Mouse (Mus musculus): ENCODE results near the gene Tas2r135. TPM values are rescaled to one million over a fixed set of nuclear protein-coding genes. Genes with fewer than 3 reads are reported as not detected.
A peak's percentile ranks its signal among the peaks of the same experiment; 100 is the strongest.

Tas2r135 gene
- polyA plus RNA-seq, 1 experiment: 0.07 TPM

DNA sequence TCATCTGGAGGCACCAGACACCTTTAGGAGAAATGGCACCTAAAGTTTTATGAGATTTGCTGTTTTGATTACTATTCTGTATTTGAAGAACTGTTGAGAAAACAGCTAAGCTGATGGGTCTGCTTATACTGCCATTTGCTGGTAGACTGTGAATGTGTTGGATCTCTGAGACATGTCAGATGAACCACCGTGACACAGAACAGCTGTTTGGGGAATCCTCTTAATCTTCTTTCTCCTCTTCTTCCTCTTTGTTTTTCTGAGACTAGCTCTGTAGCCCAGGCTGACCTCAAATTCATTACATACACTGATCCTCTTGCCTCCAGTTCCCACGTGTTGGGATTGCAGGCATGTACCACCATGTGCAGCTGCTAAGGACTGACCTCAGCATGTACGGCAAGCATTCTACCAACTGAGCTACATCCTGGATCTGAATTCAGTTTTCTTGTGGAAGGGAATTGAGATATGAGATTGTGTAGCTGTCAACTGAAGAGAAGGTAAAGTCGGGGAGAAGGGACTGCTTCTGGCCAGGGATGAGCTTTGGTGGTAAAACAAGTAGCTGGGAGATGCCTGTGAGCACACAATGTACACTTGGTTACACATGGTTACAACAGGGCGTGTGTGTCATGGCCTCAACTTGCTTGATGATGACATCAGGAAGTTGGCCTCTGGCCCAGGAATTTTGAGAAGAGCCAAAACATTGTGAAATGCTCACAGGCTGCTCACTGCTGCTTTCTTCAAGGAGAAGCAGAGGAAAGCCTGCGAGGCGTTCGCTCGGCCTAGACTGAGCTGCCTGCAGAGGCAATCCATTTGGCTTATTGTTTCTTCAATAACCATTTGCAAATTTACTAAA, 9.0 kb upstream of the Tas2r135 start:
- no peak overlapping the region for H3K4me3 ChIP-seq (ENCODE audit: extremely low read depth, insufficient read depth, insufficient read length)
- no peaks in the 10 kb centered on the region for H3K27me3 ChIP-seq (ENCODE audit: control insufficient read depth, insufficient read depth, low read length)
- H3K27ac ChIP-seq (ENCODE audit: insufficient read depth, low read length): peak overlapping the region; percentile 33; the same call in 1 of the 2 replicates
- DNase-seq (ENCODE audit: low read depth in 1 of 2, low spot score in 2 of 2): peak in 1 of 2 experiments; percentile 20
- no peaks in the 10 kb centered on the region for H3K36me3 ChIP-seq (ENCODE audit: control insufficient read depth, insufficient read depth, low read length)
- TF ChIP-seq POLR2A (IDR thresholded peaks at IDR 0.05; ENCODE audit: low read depth, low read length) (no peak), CTCF (IDR thresholded peaks at IDR 0.05; ENCODE audit: extremely low read depth, insufficient read depth, insufficient read length, insufficient replicate concordance) (no peak)
- H3K4me1 ChIP-seq (ENCODE audit: control insufficient read depth, insufficient read depth, insufficient read length): peaks cover 11% of the 10 kb centered on the region; the same call in 1 of the 2 replicates
- 56% methylated on average over 9 of the region's 9 CpGs for WGBS

DNA sequence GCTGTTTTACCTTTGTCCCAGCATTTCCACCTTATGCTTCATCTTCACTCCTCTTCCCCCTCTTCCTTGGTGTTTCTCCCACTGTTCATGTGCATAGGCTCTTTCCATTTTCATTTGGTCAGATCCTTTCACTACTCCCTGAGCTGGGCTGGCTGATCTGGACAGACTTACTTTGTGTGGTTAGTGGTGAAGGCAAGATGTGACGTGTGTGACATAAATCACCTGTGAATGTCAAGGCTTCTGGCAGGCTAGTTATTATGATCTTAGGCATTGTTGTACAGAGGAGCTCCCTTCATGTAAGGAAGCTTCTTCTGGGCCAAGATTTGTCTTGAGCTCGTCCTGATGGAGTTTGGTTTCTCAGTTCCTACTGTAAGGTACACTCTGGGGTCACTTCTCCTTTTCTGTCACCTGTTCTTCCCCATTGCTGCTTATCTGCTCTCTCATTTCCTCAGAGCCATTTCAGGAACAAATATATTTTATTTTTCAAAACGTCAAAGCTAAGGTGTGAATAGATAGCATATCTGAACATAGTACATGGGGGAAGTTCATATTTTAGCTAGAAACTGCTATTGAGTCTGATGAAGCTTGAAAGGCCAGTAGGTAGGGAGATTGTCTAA, 8.1 kb upstream of the Tas2r135 start:
- H3K27ac ChIP-seq (ENCODE audit: insufficient read depth, low read length): peak overlapping the region; percentile 10; the same call in 1 of the 2 replicates
- DNase-seq (ENCODE audit: low read depth in 1 of 2, low spot score in 2 of 2): peak in 1 of 2 experiments; percentile 41
- WGBS: 11% methylated on average over 3 of the region's 3 CpGs

DNA sequence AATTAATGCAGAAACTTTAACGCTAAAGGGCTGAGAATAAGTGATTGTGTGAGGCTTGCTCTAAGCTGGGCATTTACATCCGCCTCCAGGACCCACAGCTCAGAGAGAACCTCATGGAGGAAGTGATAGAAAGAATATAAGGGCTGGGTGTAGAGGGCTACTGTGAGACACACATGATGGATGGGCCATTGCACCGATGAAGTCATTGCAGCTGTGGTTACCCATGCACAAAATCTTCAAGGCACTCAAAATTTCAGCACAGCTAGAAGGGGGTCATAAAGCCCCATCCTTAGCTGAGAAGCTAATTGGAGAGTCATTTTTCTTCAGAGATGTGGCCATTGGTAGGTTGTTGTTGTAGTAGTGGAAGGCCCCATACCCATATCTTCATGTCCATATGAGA, 6.9 kb upstream of the Tas2r135 start:
- no peaks in the 10 kb centered on the region for H3K27me3 ChIP-seq (ENCODE audit: control insufficient read depth, insufficient read depth, low read length)
- no peaks in the 10 kb centered on the region for H3K36me3 ChIP-seq (ENCODE audit: control insufficient read depth, insufficient read depth, low read length)
- TF ChIP-seq CTCF (IDR thresholded peaks at IDR 0.05; ENCODE audit: extremely low read depth, insufficient read depth, insufficient read length, insufficient replicate concordance): no peak
- no peak for TF ChIP-seq POLR2A (IDR thresholded peaks at IDR 0.05; ENCODE audit: low read depth, low read length)
- WGBS: 14% methylated on average over 3 of the region's 3 CpGs
- H3K4me1 ChIP-seq (ENCODE audit: control insufficient read depth, insufficient read depth, insufficient read length): peaks cover 11% of the 10 kb centered on the region; the same call in 1 of the 2 replicates
- H3K27ac ChIP-seq (ENCODE audit: insufficient read depth, low read length): no peak overlapping the region
- H3K4me3 ChIP-seq (ENCODE audit: extremely low read depth, insufficient read depth, insufficient read length): no peak overlapping the region
- peak in 1 of 2 experiments; percentile 7 for DNase-seq (ENCODE audit: low read depth in 1 of 2, low spot score in 2 of 2)

More for the DNA sequence above, 8.1 kb upstream of the Tas2r135 start:
- H3K36me3 ChIP-seq (ENCODE audit: control insufficient read depth, insufficient read depth, low read length): no peaks in the 10 kb centered on the region
- TF ChIP-seq CTCF (IDR thresholded peaks at IDR 0.05; ENCODE audit: extremely low read depth, insufficient read depth, insufficient read length, insufficient replicate concordance) (no peak), POLR2A (IDR thresholded peaks at IDR 0.05; ENCODE audit: low read depth, low read length) (no peak)
- peaks cover 11% of the 10 kb centered on the region; the same call in 1 of the 2 replicates for H3K4me1 ChIP-seq (ENCODE audit: control insufficient read depth, insufficient read depth, insufficient read length)
- no peak overlapping the region for H3K4me3 ChIP-seq (ENCODE audit: extremely low read depth, insufficient read depth, insufficient read length)
- no peaks in the 10 kb centered on the region for H3K27me3 ChIP-seq (ENCODE audit: control insufficient read depth, insufficient read depth, low read length)

DNA sequence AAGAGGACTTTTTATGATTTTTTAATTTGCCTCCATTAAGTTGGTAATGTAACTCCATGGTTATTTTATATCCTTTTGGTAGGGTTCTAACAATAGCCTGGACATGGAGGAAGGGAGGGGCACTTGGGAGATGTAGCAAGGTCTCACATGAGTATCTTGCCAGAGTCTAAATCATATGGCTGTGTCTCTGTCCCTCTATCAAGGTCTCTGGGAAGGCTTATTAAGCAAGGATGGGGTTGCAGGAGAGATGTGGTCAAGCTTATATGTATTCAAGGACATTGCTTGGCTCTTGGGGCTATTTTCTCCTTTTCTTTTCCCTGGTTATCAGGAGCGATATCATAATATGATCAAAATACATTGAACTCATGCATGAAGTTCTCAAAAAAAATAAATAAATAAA, 6.2 kb upstream of the Tas2r135 start:
- 92% methylated on average over 1 of the region's 1 CpGs for WGBS

DNA sequence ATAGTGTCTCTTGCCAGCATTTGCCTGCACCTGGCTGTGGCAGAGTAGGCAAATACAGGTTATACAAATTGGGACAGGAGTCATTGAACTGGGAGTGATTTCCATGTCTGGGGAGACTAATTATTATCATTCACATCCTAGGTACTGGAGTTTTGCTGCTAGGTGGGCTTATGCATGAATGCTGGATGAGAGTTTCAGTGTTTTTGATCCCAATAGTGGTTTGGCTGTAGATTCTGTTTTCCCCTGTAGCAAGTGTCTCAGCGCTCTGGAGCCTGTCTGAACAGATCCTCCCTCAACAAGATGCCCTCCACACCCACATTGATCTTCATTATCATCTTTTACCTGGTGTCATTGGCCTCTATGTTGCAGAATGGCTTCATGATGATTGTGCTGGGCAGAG, 5.3 kb upstream of the Tas2r135 start, which contains the start of gene Tas2r143:
Gene Tas2r143, plus strand, starts transcription at position 301 of the 400 bp plus-strand sequence.
- H3K36me3 ChIP-seq (ENCODE audit: control insufficient read depth, insufficient read depth, low read length): no peaks in the 10 kb centered on the region
- TF ChIP-seq POLR2A (IDR thresholded peaks at IDR 0.05; ENCODE audit: low read depth, low read length) (no peak), CTCF (IDR thresholded peaks at IDR 0.05; ENCODE audit: extremely low read depth, insufficient read depth, insufficient read length, insufficient replicate concordance) (no peak)

More for the DNA sequence above, 6.2 kb upstream of the Tas2r135 start:
- DNase-seq (ENCODE audit: low read depth in 1 of 2, low spot score in 2 of 2): no peak
- TF ChIP-seq CTCF (IDR thresholded peaks at IDR 0.05; ENCODE audit: extremely low read depth, insufficient read depth, insufficient read length, insufficient replicate concordance) (no peak), POLR2A (IDR thresholded peaks at IDR 0.05; ENCODE audit: low read depth, low read length) (no peak)
- Histone ChIP-seq H3K4me1 (ENCODE audit: control insufficient read depth, insufficient read depth, insufficient read length) (peaks cover 11% of the 10 kb centered on the region; the same call in 1 of the 2 replicates), H3K27me3 (ENCODE audit: control insufficient read depth, insufficient read depth, low read length) (no peaks in the 10 kb centered on the region), H3K36me3 (ENCODE audit: control insufficient read depth, insufficient read depth, low read length) (no peaks in the 10 kb centered on the region), H3K27ac (ENCODE audit: insufficient read depth, low read length) (no peak overlapping the region), H3K4me3 (ENCODE audit: extremely low read depth, insufficient read depth, insufficient read length) (no peak overlapping the region)

DNA sequence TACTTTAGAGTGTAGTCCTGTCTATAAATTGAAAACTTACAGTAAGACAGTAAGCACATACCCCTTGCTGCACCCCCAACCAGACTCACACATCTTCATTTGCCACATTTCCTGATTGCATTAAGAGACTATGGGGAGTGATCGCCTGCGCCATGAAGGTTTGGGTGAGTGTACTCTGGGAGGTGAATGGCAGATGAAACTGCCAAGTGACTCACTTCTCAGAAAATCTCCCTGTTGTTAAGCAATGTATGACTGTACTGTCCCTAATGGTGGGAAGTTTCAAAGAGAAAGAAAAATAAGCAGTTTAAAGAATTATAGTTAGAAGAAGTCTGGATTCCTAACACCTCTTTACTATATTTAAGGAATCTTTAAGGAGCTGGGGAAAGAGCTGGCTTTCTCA, 14.2 kb downstream of the Tas2r135 start:
- Histone ChIP-seq H3K36me3 (ENCODE audit: control insufficient read depth, insufficient read depth, low read length) (no peaks in the 10 kb centered on the region), H3K27ac (ENCODE audit: insufficient read depth, low read length) (no peak overlapping the region), H3K27me3 (ENCODE audit: control insufficient read depth, insufficient read depth, low read length) (no peaks in the 10 kb centered on the region), H3K4me1 (ENCODE audit: control insufficient read depth, insufficient read depth, insufficient read length) (peaks cover 2% of the 10 kb centered on the region), H3K4me3 (ENCODE audit: extremely low read depth, insufficient read depth, insufficient read length) (no peak overlapping the region)
- 89% methylated on average over 2 of the region's 2 CpGs for WGBS
- TF ChIP-seq POLR2A (IDR thresholded peaks at IDR 0.05; ENCODE audit: low read depth, low read length) (no peak), CTCF (IDR thresholded peaks at IDR 0.05; ENCODE audit: extremely low read depth, insufficient read depth, insufficient read length, insufficient replicate concordance) (no peak)
- no peak for DNase-seq (ENCODE audit: low read depth in 1 of 2, low spot score in 2 of 2)

More for the DNA sequence above, 5.3 kb upstream of the Tas2r135 start, which contains the start of gene Tas2r143:
- no peak for DNase-seq (ENCODE audit: low read depth in 1 of 2, low spot score in 2 of 2)
- Histone ChIP-seq H3K27ac (ENCODE audit: insufficient read depth, low read length) (no peak within 1 kb of the TSS), H3K4me1 (ENCODE audit: control insufficient read depth, insufficient read depth, insufficient read length) (peaks cover 11% of the 10 kb centered on the region; the same call in 1 of the 2 replicates), H3K27me3 (ENCODE audit: control insufficient read depth, insufficient read depth, low read length) (no peaks in the 10 kb centered on the region), H3K4me3 (ENCODE audit: extremely low read depth, insufficient read depth, insufficient read length) (no peak within 1 kb of the TSS)
- WGBS: 90% methylated on average over 1 of the region's 1 CpGs
